ENCODE assay signal across 15 mouse cellular contexts in the genomic region with DNA sequence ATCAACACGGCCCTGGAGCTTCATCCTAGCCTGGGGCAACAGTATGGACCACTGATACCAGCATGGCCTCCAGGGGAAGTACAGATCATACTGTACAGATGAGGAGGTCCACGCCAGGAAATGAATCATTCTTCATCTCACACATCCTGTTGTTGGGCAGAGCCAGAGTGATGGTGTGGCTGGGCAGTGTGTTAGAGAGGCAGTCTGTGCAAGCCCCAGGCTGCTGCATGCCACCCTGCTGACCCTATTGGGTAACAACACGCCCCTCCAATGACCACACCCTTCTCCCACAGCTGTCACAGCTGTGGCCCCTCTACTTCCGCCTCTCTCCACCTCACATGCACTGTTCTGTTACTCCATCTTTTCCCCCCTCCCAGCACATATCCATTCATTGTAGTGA. TPM values are rescaled to one million over a fixed set of nuclear protein-coding genes. Genes with fewer than 3 reads are reported as not detected.
DNase-seq lines count a peak whose midpoint lies in the region; TF ChIP-seq lines count a peak whose summit lies in the region.
"Had no signal": no experiment of that assay in that cellular context is flagged by ENCODE, and none has a peak within 500 bp of the region (broad histone marks: within the 10 kb centered on the region; RNA-seq: fewer than 3 reads in every experiment).

No protein-coding gene starts in this region.

- TF ChIP-seq POLR2A in spleen, adult 2 months (IDR thresholded peaks at IDR 0.05; ENCODE audit: low read depth, low read length) = no peak

- no peak overlapping the region for H3K4me3 ChIP-seq in spleen, adult 2 months (ENCODE audit: extremely low read depth, insufficient read depth, insufficient read length)
- H3K4me3 ChIP-seq: embryonic facial prominence, embryonic 12.5 days; neural tube, embryonic 12.5 days had no signal

- DNase-seq in spleen, adult 2 months (ENCODE audit: low read depth in 1 of 2, low spot score in 2 of 2) = no peak
- DNase-seq in spleen, adult 12 weeks (ENCODE audit: low spot score) = no peak
- DNase-seq in MEL-GATA-1-ER (ENCODE audit: extremely low read depth, low read depth) = peak; percentile 7
- DNase-seq in lung, postnatal 25 days (ENCODE audit: low spot score) = peak; percentile 20
- DNase-seq in splenic B cell, adult 2 months (ENCODE audit: low read depth, low spot score) = peak; percentile 41
- DNase-seq in frontal cortex, postnatal 14 days (ENCODE audit: low spot score in 2 of 2) = no peak
- no peak for DNase-seq in ovary, postnatal 14 days (ENCODE audit: low spot score)
- DNase-seq in adrenal gland, adult 2 months = no peak
- DNase-seq: layer of hippocampus, postnatal 36 days had no signal

- no peak for TF ChIP-seq CTCF in spleen, adult 2 months (IDR thresholded peaks at IDR 0.05; ENCODE audit: extremely low read depth, insufficient read depth, insufficient read length, insufficient replicate concordance)

- no peaks in the 10 kb centered on the region for H3K27me3 ChIP-seq in spleen, adult 2 months (ENCODE audit: control insufficient read depth, insufficient read depth, low read length)
- H3K27me3 ChIP-seq in splenic B cell, adult 2 months (ENCODE audit: control insufficient read depth, insufficient read depth, low read length, poor library complexity, severe bottlenecking) = no peaks in the 10 kb centered on the region
- H3K27me3 ChIP-seq: embryonic facial prominence, embryonic 12.5 days; neural tube, embryonic 12.5 days had no signal

- H3K4me1 ChIP-seq in spleen, adult 2 months (ENCODE audit: control insufficient read depth, insufficient read depth, insufficient read length) = peaks cover 13% of the 10 kb centered on the region; the same call in 1 of the 2 replicates
- H3K4me1 ChIP-seq: embryonic facial prominence, embryonic 12.5 days; neural tube, embryonic 12.5 days had no signal

- 37% methylated on average over 4 of the region's 4 CpGs for WGBS in spleen, adult 2 months

- H3K36me3 ChIP-seq in spleen, adult 2 months (ENCODE audit: control insufficient read depth, insufficient read depth, low read length) = no peaks in the 10 kb centered on the region
- H3K36me3 ChIP-seq in splenic B cell, adult 2 months (ENCODE audit: control insufficient read depth, insufficient read depth, low read length, poor library complexity, severe bottlenecking) = no peaks in the 10 kb centered on the region
- H3K36me3 ChIP-seq: embryonic facial prominence, embryonic 12.5 days; neural tube, embryonic 12.5 days had no signal

- peak overlapping the region; percentile 24 for H3K27ac ChIP-seq in spleen, adult 2 months (ENCODE audit: insufficient read depth, low read length)
- H3K27ac ChIP-seq: embryonic facial prominence, embryonic 12.5 days; liver, embryonic 14.5 days; neural tube, embryonic 12.5 days had no signal

RNA-seq across cellular contexts. Expression of gene Itgam, which starts 11.7 kb away (rescaled TPM):
- polyA plus RNA-seq in spleen, adult 2 months (2012; rRNA removed) = 11.1 and 26.4 TPM in 2 replicates
- total RNA-seq in adrenal gland, adult 2 months (2021) = 1 to 10 TPM; 5.5 to 9.1 TPM
- 2.0 and 2.2 TPM in 2 replicates for polyA plus RNA-seq in adrenal gland, adult 2 months (2012; rRNA removed)

RNA-seq across cellular contexts. Expression of gene Gm49368, which starts 11.7 kb away (rescaled TPM):
- 0.40 and 0.61 TPM in 2 replicates for polyA plus RNA-seq in spleen, adult 2 months (2012; rRNA removed)
- total RNA-seq in adrenal gland, adult 2 months (2021) = not detected
- polyA plus RNA-seq in adrenal gland, adult 2 months (2012; rRNA removed) = not detected in 2 replicates
- total RNA-seq: layer of hippocampus, postnatal 36 days had no signal
- polyA plus RNA-seq: embryonic facial prominence, embryonic 12.5 days; heart, embryonic 14.5 days; intestine, embryonic 16.5 days; neural tube, embryonic 12.5 days; urinary bladder, adult 2 months had no signal

RNA-seq across cellular contexts. Expression of gene Trim72, which starts 47.0 kb away (rescaled TPM):
- 0.19 and 0.33 TPM in 2 replicates for polyA plus RNA-seq in spleen, adult 2 months (2012; rRNA removed)
- total RNA-seq in adrenal gland, adult 2 months (2021) = under 1 TPM in 1 of 2 experiments, not detected in 1; 0.17 TPM
- 0.16 and 0.29 TPM in 2 replicates for polyA plus RNA-seq in adrenal gland, adult 2 months (2012; rRNA removed)
- polyA plus RNA-seq: neural tube, embryonic 12.5 days had no signal

RNA-seq across cellular contexts. Expression of gene Pycard, which starts 57.1 kb away (rescaled TPM):
- 98.6 and 100 TPM in 2 replicates for polyA plus RNA-seq in spleen, adult 2 months (2012; rRNA removed)
- 1 to 10 TPM; 2.3 to 3.7 TPM for total RNA-seq in adrenal gland, adult 2 months (2021)
- polyA plus RNA-seq in adrenal gland, adult 2 months (2012; rRNA removed) = 4.4 and 8.1 TPM in 2 replicates

Comparison
In these comparisons a context has a peak if more than half of its experiments do, and no peak if none do; other contexts are left out.
1. DNase-seq: peak in MEL-GATA-1-ER (single experiment), lung, postnatal 25 days (single experiment) and splenic B cell, adult 2 months (single experiment); none in spleen, adult 2 months (0 of 2), spleen, adult 12 weeks (single experiment), frontal cortex, postnatal 14 days (0 of 2), ovary, postnatal 14 days (single experiment) and adrenal gland, adult 2 months (single experiment).